Mouse (Mus musculus) forebrain, embryonic 12.5 days (tissue): ENCODE measurements at regions not wholly inside any gene's neighbourhood (a gene's known extent, or its start where the extent isn't known, plus 50 kb on each side); places are given as distances from the start of the nearest gene placed in this dataset.
"Not testable (repeated sequence)": the region's sequence is repeated elsewhere in the genome, so short reads cannot be mapped to it uniquely, and the experiment has no call there.

Experiments
- ATAC-seq: fragments of 200-750 bp; cut with Nextera tagmentation; 2 replicates; pipeline ENCODE4 v1.8.0; 2017; ENCODE audit warnings: moderate TSS enrichment; ENCODE audit not compliant: low FRiP score
- H3K27ac ChIP-seq: fragments of 300-500 bp; sonication (generic); 2 replicates; pipeline ENCODE4 v1.5.1; 2016; ENCODE audit warnings: mild to moderate bottlenecking
- H3K27me3 ChIP-seq: fragments of 300-500 bp; sonication (generic); 2 replicates; pipeline ENCODE4 v1.6.1; 2016; ENCODE audit warnings: mild to moderate bottlenecking
- H3K36me3 ChIP-seq: fragments of 300-500 bp; sonication (generic); replicated peaks from 2 replicates; pipeline ENCODE4 v1.6.1; 2016; ENCODE audit warnings: mild to moderate bottlenecking
- H3K4me1 ChIP-seq: fragments of 300-500 bp; sonication (generic); 2 replicates; pipeline ENCODE4 v1.6.1; 2016
- H3K4me2 ChIP-seq: fragments of 300-500 bp; sonication (generic); 2 replicates; pipeline ENCODE4 v1.6.1; 2016; ENCODE audit warnings: mild to moderate bottlenecking, moderate library complexity
- H3K4me3 ChIP-seq: fragments of 300-500 bp; sonication (generic); replicated peaks from 2 replicates; pipeline ENCODE4 v1.5.1; 2016; ENCODE audit warnings: mild to moderate bottlenecking
- H3K9ac ChIP-seq: fragments of 300-500 bp; sonication (generic); 2 replicates; pipeline ENCODE4 v1.6.1; 2016; ENCODE audit warnings: mild to moderate bottlenecking
- H3K9me3 ChIP-seq: fragments of 300-500 bp; sonication (generic); 2 replicates; pipeline ENCODE4 v1.6.1; 2016
- WGBS: fragments of 180-500 bp; shearing (Covaris S2); methylation state at CpG from one replicate; pipeline ENCODE4 v1.1.7; 2016; 5-methylcytosine and 5-hydroxymethylcytosine counted together

DNA sequence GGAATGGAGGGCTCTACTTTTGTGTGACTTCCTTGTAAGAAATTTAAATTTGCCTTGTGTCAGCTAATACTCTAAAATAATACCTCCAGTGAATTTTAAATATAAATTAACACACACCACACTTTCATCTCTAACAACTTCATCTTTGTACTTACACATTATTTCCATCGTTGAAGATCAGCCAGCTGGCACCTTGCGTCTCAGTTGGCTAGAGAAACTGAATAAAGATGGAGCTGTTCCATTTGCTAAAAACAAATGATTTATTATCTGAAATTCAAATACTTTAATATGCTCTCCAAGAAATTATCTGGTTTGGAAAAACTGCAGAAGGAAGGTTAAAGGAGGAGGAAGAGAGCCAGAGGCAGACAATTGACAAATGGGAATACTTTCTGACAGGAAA, 122.0 kb upstream of the Gm11096 start:
- H3K9ac ChIP-seq = no peak overlapping the region
- no peak overlapping the region for H3K4me3 ChIP-seq
- H3K9me3 ChIP-seq = no peaks in the 10 kb centered on the region
- no peaks in the 10 kb centered on the region for H3K27me3 ChIP-seq
- no peaks in the 10 kb centered on the region for H3K4me1 ChIP-seq
- no peak overlapping the region for H3K27ac ChIP-seq
- WGBS = 96% methylated on average over 2 of the region's 2 CpGs
- no peak for ATAC-seq
- H3K36me3 ChIP-seq = no peaks in the 10 kb centered on the region
- no peak overlapping the region for H3K4me2 ChIP-seq

DNA sequence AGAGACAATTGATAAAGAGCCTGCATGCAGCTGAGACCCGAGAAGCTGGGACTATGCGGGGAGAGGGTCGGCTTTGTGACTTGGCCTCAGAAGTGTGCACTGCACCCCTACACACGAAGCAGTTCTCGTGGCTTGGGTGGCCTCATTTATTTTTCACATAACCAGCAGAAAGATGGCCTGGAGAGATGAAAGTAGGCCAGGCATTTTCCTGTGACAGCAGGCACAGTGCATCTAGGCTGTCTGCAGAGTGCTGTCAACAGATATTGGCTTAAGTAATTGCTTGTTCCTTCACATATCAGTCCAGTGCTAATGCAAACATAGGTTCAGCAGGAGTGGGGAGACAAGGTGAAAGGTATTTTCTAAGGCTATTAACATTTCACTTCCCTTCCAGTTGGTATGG, 124.9 kb upstream of the Gm11096 start:
- no peaks in the 10 kb centered on the region for H3K27me3 ChIP-seq
- H3K4me2 ChIP-seq = no peak overlapping the region
- no peak overlapping the region for H3K4me3 ChIP-seq
- no peak overlapping the region for H3K9ac ChIP-seq
- no peak for ATAC-seq
- 75% methylated on average over 5 of the region's 5 CpGs for WGBS
- no peaks in the 10 kb centered on the region for H3K9me3 ChIP-seq
- H3K4me1 ChIP-seq = no peaks in the 10 kb centered on the region
- no peak overlapping the region for H3K27ac ChIP-seq
- H3K36me3 ChIP-seq = no peaks in the 10 kb centered on the region

- H3K36me3 ChIP-seq = no peaks in the 10 kb centered on the region
- H3K27ac ChIP-seq = no peak overlapping the region
- no peaks in the 10 kb centered on the region for H3K4me1 ChIP-seq
- H3K9ac ChIP-seq = no peak overlapping the region
- 77% methylated on average over 2 of the region's 2 CpGs for WGBS
- H3K4me2 ChIP-seq = no peak overlapping the region
- no peak for ATAC-seq
- no peaks in the 10 kb centered on the region for H3K9me3 ChIP-seq
- no peaks in the 10 kb centered on the region for H3K27me3 ChIP-seq
- H3K4me3 ChIP-seq = no peak overlapping the region
These were observed 135.7 kb upstream of the Gm11096 start for GRCm38 (mm10) chr17:81305880-81306279.

DNA sequence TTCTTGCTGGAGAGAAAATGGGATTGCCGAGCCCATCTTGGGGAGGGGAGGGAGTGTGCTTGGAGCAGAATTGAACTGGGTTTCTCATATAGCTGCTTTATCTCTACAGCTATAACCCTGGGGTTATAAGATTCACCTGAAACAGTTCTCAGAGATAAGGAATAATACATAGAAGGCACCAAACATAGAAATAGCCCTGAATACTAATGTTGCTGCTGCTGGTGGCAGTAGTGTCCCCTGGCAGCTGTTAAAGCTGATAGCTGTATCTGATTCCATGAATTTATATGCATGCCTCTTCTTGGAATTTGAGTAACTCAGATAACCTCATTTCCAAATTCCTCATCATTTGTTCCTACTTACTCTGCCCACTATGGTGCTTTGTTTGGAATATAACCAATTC, 137.0 kb upstream of the Gm11096 start:
- Histone ChIP-seq H3K4me1 (no peaks in the 10 kb centered on the region), H3K9ac (no peak overlapping the region), H3K36me3 (no peaks in the 10 kb centered on the region), H3K27me3 (no peaks in the 10 kb centered on the region), H3K4me2 (no peak overlapping the region), H3K4me3 (no peak overlapping the region), H3K27ac (no peak overlapping the region), H3K9me3 (no peaks in the 10 kb centered on the region)
- WGBS = 82% methylated on average over 1 of the region's 1 CpGs
- ATAC-seq = no peak

DNA sequence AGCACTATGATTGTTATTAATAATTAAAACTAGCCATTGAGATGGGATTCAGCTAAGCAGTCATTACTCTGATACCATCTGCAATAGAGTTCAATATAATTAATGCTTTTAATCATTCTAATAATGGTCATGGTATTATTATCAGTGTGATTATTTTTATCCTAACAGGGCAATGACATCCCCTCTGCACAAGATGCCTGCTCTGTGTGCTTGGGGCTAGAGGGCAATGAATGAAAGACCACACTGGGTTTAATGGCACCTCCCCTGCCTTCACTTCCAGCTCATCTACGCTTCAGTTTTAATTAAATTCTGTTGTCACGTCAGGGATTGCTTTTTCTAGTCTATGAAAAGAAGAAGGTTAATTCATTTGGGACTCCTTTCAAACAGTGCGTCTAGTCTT, 139.1 kb upstream of the Gm11096 start:
- H3K27me3 ChIP-seq = no peaks in the 10 kb centered on the region
- WGBS = 44% methylated on average over 3 of the region's 3 CpGs
- H3K27ac ChIP-seq = no peak overlapping the region
- H3K4me1 ChIP-seq = no peaks in the 10 kb centered on the region
- no peak for ATAC-seq
- no peaks in the 10 kb centered on the region for H3K9me3 ChIP-seq
- H3K36me3 ChIP-seq = no peaks in the 10 kb centered on the region
- no peak overlapping the region for H3K4me3 ChIP-seq
- no peak overlapping the region for H3K4me2 ChIP-seq
- no peak overlapping the region for H3K9ac ChIP-seq

GRCm38 (mm10) chr17:81291829-81292228, 149.7 kb upstream of the Gm11096 start:
- 89% methylated on average over 2 of the region's 2 CpGs for WGBS
- no peaks in the 10 kb centered on the region for H3K27me3 ChIP-seq
- H3K4me2 ChIP-seq = no peak overlapping the region
- H3K27ac ChIP-seq = no peak overlapping the region
- no peak for ATAC-seq
- H3K4me3 ChIP-seq = no peak overlapping the region
- H3K9ac ChIP-seq = no peak overlapping the region
- H3K9me3 ChIP-seq = no peaks in the 10 kb centered on the region
- no peaks in the 10 kb centered on the region for H3K36me3 ChIP-seq
- H3K4me1 ChIP-seq = no peaks in the 10 kb centered on the region

- H3K4me2 ChIP-seq = no peak overlapping the region
- no peak overlapping the region for H3K9ac ChIP-seq
- 85% methylated on average over 2 of the region's 2 CpGs for WGBS
- H3K4me1 ChIP-seq = no peaks in the 10 kb centered on the region
- no peaks in the 10 kb centered on the region for H3K9me3 ChIP-seq
- no peak overlapping the region for H3K4me3 ChIP-seq
- H3K27me3 ChIP-seq = no peaks in the 10 kb centered on the region
- no peak for ATAC-seq
- H3K36me3 ChIP-seq = no peaks in the 10 kb centered on the region
- no peak overlapping the region for H3K27ac ChIP-seq
These were observed 159.0 kb upstream of the Gm11096 start for GRCm38 (mm10) chr17:81282543-81282942.

DNA sequence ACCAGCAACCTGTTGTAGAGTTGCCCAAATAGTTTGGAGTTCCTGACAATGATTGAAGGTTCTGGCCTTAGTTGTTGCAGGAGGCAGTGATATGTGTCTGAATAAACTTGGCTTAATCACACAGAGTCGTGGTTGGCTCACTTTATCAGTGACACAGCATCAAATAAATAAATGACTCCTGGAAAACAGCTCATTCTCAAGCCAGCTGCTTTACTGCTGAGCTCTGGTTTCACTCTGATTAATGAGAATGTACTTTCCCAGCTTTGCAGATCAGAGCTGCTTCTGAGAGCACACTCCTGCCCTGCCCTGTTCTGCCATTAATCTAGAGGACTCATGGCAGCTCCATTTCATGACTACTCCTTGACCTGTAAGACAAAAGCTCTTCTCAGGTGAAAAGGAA, 171.3 kb upstream of the Gm11096 start:
- Histone ChIP-seq H3K4me2 (no peak overlapping the region), H3K9me3 (no peaks in the 10 kb centered on the region), H3K4me1 (no peaks in the 10 kb centered on the region), H3K27me3 (no peaks in the 10 kb centered on the region), H3K36me3 (no peaks in the 10 kb centered on the region), H3K9ac (no peak overlapping the region), H3K27ac (no peak overlapping the region), H3K4me3 (no peak overlapping the region)
- no peak for ATAC-seq
- 54% methylated on average over 1 of the region's 1 CpGs for WGBS

DNA sequence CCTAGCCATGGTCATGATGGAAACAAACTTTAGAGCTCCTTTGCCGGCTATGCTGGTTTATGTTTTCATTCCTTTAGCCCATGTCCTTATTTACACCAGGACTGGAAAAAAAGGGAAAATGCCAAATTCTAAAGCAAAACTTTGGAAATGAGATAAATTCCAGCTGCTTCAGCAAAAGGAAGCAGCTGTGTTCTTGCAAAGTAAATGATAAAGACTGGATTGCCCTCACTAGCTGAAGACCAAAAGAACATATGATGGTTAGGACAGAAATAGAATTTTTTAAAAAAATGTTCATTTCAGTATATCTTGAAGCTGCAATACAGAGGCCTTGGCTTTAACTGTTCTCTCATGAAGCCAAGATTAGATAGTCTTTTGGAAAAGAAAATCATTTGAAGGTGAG, 179.6 kb upstream of the Gm11096 start:
- H3K4me2 ChIP-seq = no peak overlapping the region
- no peaks in the 10 kb centered on the region for H3K4me1 ChIP-seq
- no peak for ATAC-seq
- no peaks in the 10 kb centered on the region for H3K9me3 ChIP-seq
- H3K27ac ChIP-seq = no peak overlapping the region
- no peak overlapping the region for H3K9ac ChIP-seq
- H3K36me3 ChIP-seq = no peaks in the 10 kb centered on the region
- WGBS = 79% methylated on average over 1 of the region's 1 CpGs
- no peak overlapping the region for H3K4me3 ChIP-seq
- no peaks in the 10 kb centered on the region for H3K27me3 ChIP-seq

GRCm38 (mm10) chr17:81260036-81260435, 181.5 kb upstream of the Gm11096 start:
- no peak overlapping the region for H3K27ac ChIP-seq
- H3K4me1 ChIP-seq = no peaks in the 10 kb centered on the region
- H3K36me3 ChIP-seq = no peaks in the 10 kb centered on the region
- no peak for ATAC-seq
- no peaks in the 10 kb centered on the region for H3K9me3 ChIP-seq
- no peak overlapping the region for H3K4me2 ChIP-seq
- WGBS = 97% methylated on average over 1 of the region's 1 CpGs
- H3K4me3 ChIP-seq = no peak overlapping the region
- no peaks in the 10 kb centered on the region for H3K27me3 ChIP-seq
- no peak overlapping the region for H3K9ac ChIP-seq

GRCm38 (mm10) chr17:81256106-81256505, 185.5 kb upstream of the Gm11096 start:
- Histone ChIP-seq H3K9ac (no peak overlapping the region), H3K27me3 (no peaks in the 10 kb centered on the region), H3K4me3 (no peak overlapping the region), H3K9me3 (no peaks in the 10 kb centered on the region), H3K4me2 (no peak overlapping the region), H3K27ac (no peak overlapping the region), H3K36me3 (no peaks in the 10 kb centered on the region), H3K4me1 (no peaks in the 10 kb centered on the region)
- 40% methylated on average over 3 of the region's 3 CpGs for WGBS
- ATAC-seq = no peak

DNA sequence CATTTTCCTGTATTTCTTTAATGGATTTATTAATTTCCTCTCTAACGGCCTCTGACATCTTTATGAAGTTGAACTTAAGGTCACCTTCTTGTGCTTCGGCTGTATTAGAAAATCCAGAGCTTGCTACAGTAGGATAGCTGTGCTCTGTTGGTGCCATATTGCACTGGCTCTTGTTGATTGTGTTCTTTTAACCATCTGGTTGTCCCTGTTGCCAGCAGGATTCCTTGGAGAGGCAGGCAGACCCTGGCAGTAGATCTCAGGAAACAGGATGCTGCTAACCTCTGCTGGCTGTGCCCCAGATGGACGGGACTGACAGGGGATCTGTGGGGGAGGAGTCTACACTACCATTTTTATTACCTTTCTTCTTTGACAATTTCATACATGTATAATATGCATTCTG, 185.9 kb upstream of the Thumpd2 start:
- no peak overlapping the region for H3K4me3 ChIP-seq
- no peak overlapping the region for H3K4me2 ChIP-seq
- no peak overlapping the region for H3K27ac ChIP-seq
- no peaks in the 10 kb centered on the region for H3K36me3 ChIP-seq
- no peaks in the 10 kb centered on the region for H3K9me3 ChIP-seq
- WGBS = 74% methylated on average over 3 of the region's 3 CpGs
- H3K9ac ChIP-seq = no peak overlapping the region
- no peaks in the 10 kb centered on the region for H3K4me1 ChIP-seq
- H3K27me3 ChIP-seq = no peaks in the 10 kb centered on the region
- no peak for ATAC-seq

GRCm38 (mm10) chr17:81246156-81246555, 181.3 kb upstream of the Thumpd2 start:
- no peak overlapping the region for H3K27ac ChIP-seq
- no peak overlapping the region for H3K4me3 ChIP-seq
- H3K9ac ChIP-seq = no peak overlapping the region
- H3K36me3 ChIP-seq = no peaks in the 10 kb centered on the region
- 92% methylated on average over 6 of the region's 6 CpGs for WGBS
- no peak overlapping the region for H3K4me2 ChIP-seq
- H3K4me1 ChIP-seq = no peaks in the 10 kb centered on the region
- H3K9me3 ChIP-seq = no peaks in the 10 kb centered on the region
- no peak for ATAC-seq
- H3K27me3 ChIP-seq = no peaks in the 10 kb centered on the region

GRCm38 (mm10) chr17:81231771-81232170, 166.9 kb upstream of the Thumpd2 start:
- H3K9ac ChIP-seq, H3K4me2 ChIP-seq, H3K4me3 ChIP-seq, ATAC-seq, H3K4me1 ChIP-seq, H3K9me3 ChIP-seq, H3K36me3 ChIP-seq, H3K27me3 ChIP-seq, H3K27ac ChIP-seq: not testable (repeated sequence)
- WGBS = 98% methylated on average over 15 of the region's 18 CpGs
